Mouse (Mus musculus): ENCODE results near the gene Trim71. TPM values are rescaled to one million over a fixed set of nuclear protein-coding genes. Genes with fewer than 3 reads are reported as not detected.

Trim71 gene
- polyA plus RNA-seq, 1 experiment from 2014 or later, result 0.31 TPM

Other genes with a start within 250 kb of the Trim71 start
- not detected in 2 replicates for gene Bcl2a1c, start 234.2 kb downstream of the Trim71 start, polyA plus RNA-seq (2014; fragmentation: Nextera tagmentation; extraction: Ambion mirVana)
- 30.7 and 31.6 TPM in 2 replicates for gene Crtap, start 173.7 kb downstream of the Trim71 start, polyA plus RNA-seq (2014; fragmentation: Nextera tagmentation; extraction: Ambion mirVana)
- 36.2 and 38.9 TPM in 2 replicates for gene Glb1, start 163.3 kb downstream of the Trim71 start, polyA plus RNA-seq (2014; fragmentation: Nextera tagmentation; extraction: Ambion mirVana)
- gene Tmppe, start 163.3 kb downstream of the Trim71 start, polyA plus RNA-seq (2014; fragmentation: Nextera tagmentation; extraction: Ambion mirVana), result 3.9 and 4.0 TPM in 2 replicates
- gene Ccr4, start 59.5 kb downstream of the Trim71 start, polyA plus RNA-seq (2014; fragmentation: Nextera tagmentation; extraction: Ambion mirVana), result not detected in 2 replicates
- not detected in 2 replicates for gene C130032M10Rik, start 48.7 kb downstream of the Trim71 start, polyA plus RNA-seq (2014; fragmentation: Nextera tagmentation; extraction: Ambion mirVana)
- 51.2 and 57.3 TPM in 2 replicates for gene Cnot10, start 75.8 kb upstream of the Trim71 start, polyA plus RNA-seq (2014; fragmentation: Nextera tagmentation; extraction: Ambion mirVana)
- 87.6 and 107 TPM in 2 replicates for gene Dync1li1, start 124.4 kb upstream of the Trim71 start, polyA plus RNA-seq (2014; fragmentation: Nextera tagmentation; extraction: Ambion mirVana)
- 21.2 and 21.8 TPM in 2 replicates for gene Cmtm6, start 166.7 kb upstream of the Trim71 start, polyA plus RNA-seq (2014; fragmentation: Nextera tagmentation; extraction: Ambion mirVana)
- 11.9 and 13.7 TPM in 2 replicates for gene Cmtm7, start 217.5 kb upstream of the Trim71 start, polyA plus RNA-seq (2014; fragmentation: Nextera tagmentation; extraction: Ambion mirVana)